Mouse (Mus musculus) hindbrain, embryonic 11.5 days (tissue): ENCODE measurements around the gene C1qtnf2. TPM values are rescaled to one million over a fixed set of nuclear protein-coding genes. Genes with fewer than 3 reads are reported as not detected.

Experiments
- ATAC-seq: fragments of 200-750 bp; cut with Nextera tagmentation; 2 replicates; pipeline ENCODE4 v1.8.0; 2017; ENCODE audit warnings: mild to moderate bottlenecking, moderate TSS enrichment, moderate library complexity; ENCODE audit not compliant: low FRiP score
- DNase-seq: peaks from one replicate; pipeline ENCODE4 v3.0.0-alpha.2; 2015; ENCODE audit warnings: low spot score
- H3K27ac ChIP-seq: fragments of 300-500 bp; sonication (generic); 2 replicates; pipeline ENCODE4 v1.5.1; 2014; ENCODE audit warnings: mild to moderate bottlenecking, low read depth, low read length
- H3K27me3 ChIP-seq: fragments of 300-500 bp; sonication (generic); 2 replicates; pipeline ENCODE4 v1.6.1; 2014; ENCODE audit warnings: mild to moderate bottlenecking, low read length, moderate library complexity, mixed read lengths; ENCODE audit not compliant: control insufficient read depth, insufficient read depth
- H3K36me3 ChIP-seq: fragments of 300-500 bp; sonication (generic); 2 replicates; pipeline ENCODE4 v1.6.1; 2014; ENCODE audit warnings: mild to moderate bottlenecking, low read length, moderate library complexity, mixed read lengths; ENCODE audit not compliant: control insufficient read depth, insufficient read depth
- H3K4me1 ChIP-seq: fragments of 300-500 bp; sonication (generic); replicated peaks from 2 replicates; pipeline ENCODE4 v1.6.1; 2014; ENCODE audit warnings: low read length, mixed read lengths; ENCODE audit not compliant: control insufficient read depth, insufficient read depth
- H3K4me2 ChIP-seq: fragments of 300-500 bp; sonication (generic); replicated peaks from 2 replicates; pipeline ENCODE4 v1.6.1; 2014; ENCODE audit warnings: mild to moderate bottlenecking, low read depth, low read length
- H3K4me3 ChIP-seq: fragments of 300-500 bp; sonication (generic); 2 replicates; pipeline ENCODE4 v1.5.1; 2014; ENCODE audit warnings: low read depth, low read length
- H3K9ac ChIP-seq: fragments of 300-500 bp; sonication (generic); 2 replicates; pipeline ENCODE4 v1.6.1; 2014; ENCODE audit warnings: low read depth, low read length
- H3K9me3 ChIP-seq: fragments of 300-500 bp; sonication (generic); 2 replicates; pipeline ENCODE4 v1.6.1; 2016; ENCODE audit warnings: low read length; ENCODE audit not compliant: control insufficient read depth
- WGBS: fragments of 180-500 bp; shearing (Covaris S2); extraction: QIAGEN DNeasy Blood & Tissue Kit; methylation state at CpG from one replicate; pipeline ENCODE4 v1.1.7; 2014; 5-methylcytosine and 5-hydroxymethylcytosine counted together
- polyA plus RNA-seq: library from polyadenylated mRNA; unstranded; fragments of >200 nt; fragmentation: Nextera tagmentation; extraction: Ambion mirVana; gene quantifications from 2 replicates; pipeline ENCODE4 v1.2.1, GENCODE M21; 2014

C1qtnf2 gene
- polyA plus RNA-seq, 1 experiment from 2014 or later = 3.3 TPM

- 35% methylated on average over 7 of the region's 7 CpGs for WGBS
- H3K9me3 ChIP-seq = no peaks in the 10 kb centered on the region
- no peak overlapping the region for H3K4me2 ChIP-seq
- H3K27ac ChIP-seq = no peak overlapping the region
- no peaks in the 10 kb centered on the region for H3K27me3 ChIP-seq
- no peak overlapping the region for H3K4me3 ChIP-seq
- DNase-seq (peak; percentile 86), ATAC-seq (peak; percentile 13)
- no peaks in the 10 kb centered on the region for H3K36me3 ChIP-seq
- H3K9ac ChIP-seq = no peak overlapping the region
- H3K4me1 ChIP-seq = no peaks in the 10 kb centered on the region
Observed at GRCm38 (mm10) chr11:43492663-43493062, 18.6 kb downstream of the C1qtnf2 start.

GRCm38 (mm10) chr11:43493815-43494409 is 19.8 kb downstream of the C1qtnf2 start:
- Histone ChIP-seq H3K9ac (no peak overlapping the region), H3K4me3 (no peak overlapping the region), H3K9me3 (no peaks in the 10 kb centered on the region), H3K4me2 (no peak overlapping the region), H3K4me1 (no peaks in the 10 kb centered on the region), H3K27ac (peak overlapping the region; percentile 42; the same call in 1 of the 2 replicates), H3K36me3 (no peaks in the 10 kb centered on the region), H3K27me3 (no peaks in the 10 kb centered on the region)
- ATAC-seq = peak; percentile 86
- DNase-seq = peak; percentile 89
- WGBS = 21% methylated on average over 6 of the region's 6 CpGs

GRCm38 (mm10) chr11:43495037-43495436 is 21.0 kb downstream of the C1qtnf2 start:
- WGBS = 45% methylated on average over 8 of the region's 8 CpGs
- ATAC-seq = peak; percentile 35; the same call in 1 of the 2 replicates
- H3K27ac ChIP-seq = no peak overlapping the region

GRCm38 (mm10) chr11:43495532-43495931 is 21.5 kb downstream of the C1qtnf2 start:
- no peak overlapping the region for H3K27ac ChIP-seq
- 69% methylated on average over 3 of the region's 3 CpGs for WGBS
- DNase-seq = no peak

More at GRCm38 (mm10) chr11:43495037-43495436, 21.0 kb downstream of the C1qtnf2 start:
- H3K4me2 ChIP-seq = no peak overlapping the region
- no peaks in the 10 kb centered on the region for H3K27me3 ChIP-seq
- H3K9ac ChIP-seq = no peak overlapping the region
- no peaks in the 10 kb centered on the region for H3K36me3 ChIP-seq
- H3K9me3 ChIP-seq = no peaks in the 10 kb centered on the region
- no peak overlapping the region for H3K4me3 ChIP-seq
- peak; percentile 41 for DNase-seq
- H3K4me1 ChIP-seq = no peaks in the 10 kb centered on the region

GRCm38 (mm10) chr11:43501256-43501655 is 27.2 kb downstream of the C1qtnf2 start:
- no peak overlapping the region for H3K9ac ChIP-seq
- no peaks in the 10 kb centered on the region for H3K27me3 ChIP-seq
- no peaks in the 10 kb centered on the region for H3K4me1 ChIP-seq
- H3K9me3 ChIP-seq = no peaks in the 10 kb centered on the region
- no peak overlapping the region for H3K4me3 ChIP-seq
- ATAC-seq (no peak), DNase-seq (no peak)
- H3K4me2 ChIP-seq = no peak overlapping the region
- no peaks in the 10 kb centered on the region for H3K36me3 ChIP-seq
- H3K27ac ChIP-seq = no peak overlapping the region
- 89% methylated on average over 6 of the region's 6 CpGs for WGBS

More at GRCm38 (mm10) chr11:43495532-43495931, 21.5 kb downstream of the C1qtnf2 start:
- ATAC-seq = no peak
- Histone ChIP-seq H3K27me3 (no peaks in the 10 kb centered on the region), H3K9me3 (no peaks in the 10 kb centered on the region), H3K4me3 (no peak overlapping the region), H3K36me3 (no peaks in the 10 kb centered on the region), H3K4me2 (no peak overlapping the region), H3K9ac (no peak overlapping the region), H3K4me1 (no peaks in the 10 kb centered on the region)

- H3K4me3 ChIP-seq = no peak overlapping the region
- H3K27ac ChIP-seq = no peak overlapping the region
- H3K4me1 ChIP-seq = no peaks in the 10 kb centered on the region
- H3K36me3 ChIP-seq = no peaks in the 10 kb centered on the region
- H3K27me3 ChIP-seq = no peaks in the 10 kb centered on the region
- H3K4me2 ChIP-seq = no peak overlapping the region
- no peak for ATAC-seq
- DNase-seq = no peak
- no peaks in the 10 kb centered on the region for H3K9me3 ChIP-seq
- no peak overlapping the region for H3K9ac ChIP-seq
- WGBS = 93% methylated on average over 7 of the region's 7 CpGs
Observed at GRCm38 (mm10) chr11:43505188-43505587, 31.1 kb downstream of the C1qtnf2 start.

GRCm38 (mm10) chr11:43507976-43508375 is 33.9 kb downstream of the C1qtnf2 start:
- Histone ChIP-seq H3K27ac (no peak overlapping the region), H3K9ac (no peak overlapping the region), H3K4me1 (no peaks in the 10 kb centered on the region), H3K27me3 (no peaks in the 10 kb centered on the region), H3K4me2 (no peak overlapping the region), H3K9me3 (no peaks in the 10 kb centered on the region), H3K4me3 (no peak overlapping the region), H3K36me3 (no peaks in the 10 kb centered on the region)
- ATAC-seq (no peak), DNase-seq (no peak)
- WGBS = 89% methylated on average over 6 of the region's 6 CpGs

GRCm38 (mm10) chr11:43509878-43510277 is 35.8 kb downstream of the C1qtnf2 start:
- Histone ChIP-seq H3K4me3 (no peak overlapping the region), H3K36me3 (no peaks in the 10 kb centered on the region), H3K27ac (no peak overlapping the region), H3K4me2 (no peak overlapping the region), H3K4me1 (no peaks in the 10 kb centered on the region), H3K9me3 (no peaks in the 10 kb centered on the region), H3K9ac (no peak overlapping the region), H3K27me3 (no peaks in the 10 kb centered on the region)
- DNase-seq (no peak), ATAC-seq (no peak)
- WGBS = 95% methylated on average over 5 of the region's 5 CpGs

- 69% methylated on average over 2 of the region's 2 CpGs for WGBS
- ATAC-seq = no peak
Observed at GRCm38 (mm10) chr11:43512661-43513190, 38.6 kb downstream of the C1qtnf2 start.

More at GRCm38 (mm10) chr11:43512661-43513190, 38.6 kb downstream of the C1qtnf2 start:
- Histone ChIP-seq H3K4me3 (no peak overlapping the region), H3K27me3 (no peaks in the 10 kb centered on the region), H3K36me3 (no peaks in the 10 kb centered on the region), H3K4me2 (no peak overlapping the region), H3K4me1 (no peaks in the 10 kb centered on the region), H3K9ac (no peak overlapping the region), H3K27ac (no peak overlapping the region), H3K9me3 (no peaks in the 10 kb centered on the region)
- no peak for DNase-seq
